Mouse (Mus musculus) thymus, postnatal 0 days (tissue): ENCODE results near the gene Runx1. TPM values are rescaled to one million over a fixed set of nuclear protein-coding genes. Genes with fewer than 3 reads are reported as not detected.

Source experiments
- DNase-seq: peaks from one replicate; pipeline ENCODE4 v3.0.0-alpha.2; 2015; ENCODE audit warnings: low spot score
- polyA plus RNA-seq: library from polyadenylated mRNA; unstranded; fragments of >200 nt; fragmentation: Nextera tagmentation; extraction: Ambion mirVana; gene quantifications from 2 replicates; pipeline ENCODE4 v1.2.1, GENCODE M21; 2015

Gene Runx1
- polyA plus RNA-seq, 1 experiment from 2014 or later: 45.5 TPM

DNA sequence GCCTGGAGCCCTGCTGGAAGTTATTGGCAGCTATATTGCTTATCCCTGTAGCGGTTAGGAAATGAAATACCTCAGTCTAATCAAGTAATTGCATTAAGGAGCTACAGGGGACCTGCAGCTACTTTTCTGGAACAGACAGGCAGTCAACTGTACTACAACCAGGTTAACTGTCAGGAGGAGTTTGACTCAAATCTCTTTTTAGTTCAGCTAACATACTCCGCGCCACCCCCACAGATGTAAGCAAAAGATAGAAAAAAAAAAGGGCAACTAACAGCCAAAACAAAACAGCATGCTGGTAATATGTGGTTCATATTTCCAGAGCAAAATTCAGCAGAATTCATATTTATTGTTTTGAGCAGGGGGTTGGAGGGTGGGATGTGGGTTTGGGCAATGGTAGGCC lies 72.0 kb downstream of the Runx1 start:
- no peak for DNase-seq

GRCm38 (mm10) chr16:92753139-92753538 lies 72.8 kb downstream of the Runx1 start:
- DNase-seq: no peak

- DNase-seq: no peak
These were observed 77.7 kb downstream of the Runx1 start for GRCm38 (mm10) chr16:92748272-92748671.

GRCm38 (mm10) chr16:92747062-92747461 lies 78.9 kb downstream of the Runx1 start:
- no peak for DNase-seq

DNA sequence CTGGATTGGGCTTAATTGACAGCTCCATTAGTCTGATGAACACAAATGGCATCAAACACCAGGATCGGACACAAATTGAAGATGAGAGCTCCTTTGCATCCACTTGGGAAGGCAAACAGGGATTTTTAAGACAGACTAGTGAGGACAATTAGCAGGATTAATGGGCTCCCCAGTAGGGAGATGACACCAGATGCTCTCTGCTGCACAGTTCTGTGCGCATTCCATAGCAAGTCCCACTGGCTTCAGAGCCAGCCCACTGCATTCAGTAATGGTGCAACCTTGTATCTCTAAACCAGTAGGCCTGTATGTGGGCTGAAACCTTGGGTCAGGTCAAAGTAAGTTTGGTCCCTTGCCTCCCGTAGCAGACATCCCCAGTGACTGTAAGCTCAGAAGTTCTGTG lies 80.7 kb downstream of the Runx1 start:
- DNase-seq: no peak

GRCm38 (mm10) chr16:92744172-92744777 lies 81.7 kb downstream of the Runx1 start:
- no peak for DNase-seq

DNA sequence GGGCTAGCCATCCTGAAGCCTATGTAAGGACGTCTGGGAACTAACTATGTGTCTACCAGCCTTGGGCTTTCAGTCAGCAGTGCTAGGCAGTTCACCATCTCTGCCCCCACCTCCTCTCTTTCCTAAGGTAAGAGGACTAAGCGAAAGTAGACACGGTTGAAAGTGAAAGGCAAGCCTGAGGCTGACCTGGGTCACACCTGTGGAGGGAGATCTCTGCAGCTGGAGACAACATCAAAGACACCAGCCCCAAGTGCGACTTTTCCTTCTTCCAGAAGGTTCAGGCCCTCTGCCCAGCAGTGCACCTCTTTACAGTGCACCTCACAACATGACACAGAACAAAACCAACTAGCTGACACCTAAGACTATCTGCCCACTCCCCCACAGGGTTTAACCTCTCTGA lies 82.2 kb downstream of the Runx1 start:
- peak; percentile 60 for DNase-seq

DNA sequence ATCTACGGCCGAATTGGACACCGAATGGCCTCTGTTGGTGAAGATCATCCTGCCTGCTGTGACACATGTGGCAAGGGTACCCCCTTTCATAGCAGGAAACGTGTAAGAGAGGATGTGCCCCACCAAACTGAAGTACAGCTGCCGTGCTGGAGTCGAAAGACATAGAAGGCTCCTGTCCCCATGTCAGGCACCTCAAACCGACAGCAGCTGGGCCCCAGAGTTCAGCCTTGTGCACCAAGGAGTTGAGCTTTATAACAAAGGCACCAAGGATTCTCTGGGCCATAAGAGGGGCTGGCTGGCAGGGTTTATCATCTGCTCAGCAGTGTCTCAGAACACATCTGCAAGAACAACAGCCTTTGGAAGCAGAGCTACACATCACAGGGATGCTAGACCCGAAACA lies 84.6 kb downstream of the Runx1 start:
- DNase-seq: peak; percentile 94

DNA sequence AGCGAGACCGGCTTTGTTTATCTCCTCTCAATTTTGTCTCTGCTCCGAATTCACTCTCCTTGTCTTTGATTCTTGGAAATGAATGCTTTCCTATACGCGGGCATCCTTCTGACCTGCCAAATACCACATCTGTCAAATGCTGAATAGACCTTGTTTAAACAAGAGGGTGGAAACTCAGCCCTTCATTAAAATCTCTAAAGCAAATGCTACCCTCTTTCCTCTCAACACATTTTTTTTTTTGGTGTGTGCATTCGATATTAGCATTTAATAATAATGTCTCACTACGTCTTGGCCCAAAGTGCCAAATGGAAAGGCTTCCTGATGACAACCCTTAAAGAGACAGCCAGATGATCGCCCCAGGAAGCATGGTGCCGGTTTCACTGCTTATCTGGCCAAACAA lies 85.4 kb downstream of the Runx1 start:
- no peak for DNase-seq

- DNase-seq: no peak
These were observed 86.0 kb downstream of the Runx1 start for GRCm38 (mm10) chr16:92739997-92740396.

DNA sequence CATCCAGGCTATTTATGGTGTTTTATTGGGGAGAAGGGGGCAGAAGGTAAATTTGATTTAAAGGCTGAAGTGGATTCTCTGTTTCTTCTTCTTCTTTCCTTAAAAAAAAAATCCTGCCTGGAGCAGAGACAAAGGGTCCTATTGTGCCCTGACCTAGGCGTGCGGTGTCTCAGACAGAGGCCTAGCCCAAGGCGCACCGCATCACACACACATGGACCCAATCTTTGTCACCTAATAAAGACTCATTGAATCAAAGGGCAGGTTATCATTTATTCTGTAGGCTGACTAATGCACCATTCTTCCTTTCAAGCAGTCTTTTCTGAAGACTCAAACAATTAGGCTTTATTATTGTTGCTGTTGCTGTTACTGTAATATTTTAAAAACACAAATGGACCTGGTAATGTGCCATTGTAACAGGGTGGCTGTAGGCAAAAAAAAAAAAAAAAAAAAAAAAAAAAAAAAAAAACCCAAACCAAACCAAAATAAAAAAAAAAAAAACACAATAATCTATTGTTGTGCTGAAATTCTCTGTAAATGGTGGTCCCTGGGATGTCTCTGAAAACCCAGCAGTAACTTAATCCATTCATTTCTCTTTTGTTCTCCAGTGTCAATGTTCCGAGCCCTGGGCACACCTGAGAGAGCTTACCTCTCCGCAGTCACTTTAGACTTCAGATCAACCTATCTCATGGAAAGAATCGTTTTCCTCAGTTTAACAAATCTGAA lies 86.7 kb downstream of the Runx1 start:
- DNase-seq: no peak

- DNase-seq: no peak
These were observed 87.4 kb downstream of the Runx1 start for GRCm38 (mm10) chr16:92738476-92739010.

GRCm38 (mm10) chr16:92726870-92727269 lies 99.1 kb downstream of the Runx1 start:
- no peak for DNase-seq

DNA sequence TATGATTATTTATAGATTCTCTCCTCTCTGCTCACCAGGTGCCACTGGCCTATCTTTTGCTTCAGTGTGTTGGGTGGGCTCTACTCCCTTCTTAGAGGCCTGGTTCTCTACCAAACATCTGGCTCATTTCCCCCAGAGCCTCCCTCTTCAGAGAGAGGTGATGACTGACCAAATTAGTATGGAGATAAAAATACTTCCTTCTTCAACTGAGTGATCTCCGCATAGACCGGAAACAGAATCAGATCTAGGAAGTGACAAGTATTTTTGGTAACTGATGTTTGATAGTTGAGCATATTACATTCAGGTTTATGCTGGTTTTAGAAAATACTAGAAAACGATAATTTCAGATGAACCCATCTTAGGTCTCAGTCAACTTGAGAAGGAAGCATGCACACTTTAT lies 101.4 kb downstream of the Runx1 start:
- no peak for DNase-seq

GRCm38 (mm10) chr16:92720678-92721077 lies 105.3 kb downstream of the Runx1 start:
- DNase-seq: no peak

GRCm38 (mm10) chr16:92719725-92720124 lies 106.2 kb downstream of the Runx1 start:
- DNase-seq: no peak

DNA sequence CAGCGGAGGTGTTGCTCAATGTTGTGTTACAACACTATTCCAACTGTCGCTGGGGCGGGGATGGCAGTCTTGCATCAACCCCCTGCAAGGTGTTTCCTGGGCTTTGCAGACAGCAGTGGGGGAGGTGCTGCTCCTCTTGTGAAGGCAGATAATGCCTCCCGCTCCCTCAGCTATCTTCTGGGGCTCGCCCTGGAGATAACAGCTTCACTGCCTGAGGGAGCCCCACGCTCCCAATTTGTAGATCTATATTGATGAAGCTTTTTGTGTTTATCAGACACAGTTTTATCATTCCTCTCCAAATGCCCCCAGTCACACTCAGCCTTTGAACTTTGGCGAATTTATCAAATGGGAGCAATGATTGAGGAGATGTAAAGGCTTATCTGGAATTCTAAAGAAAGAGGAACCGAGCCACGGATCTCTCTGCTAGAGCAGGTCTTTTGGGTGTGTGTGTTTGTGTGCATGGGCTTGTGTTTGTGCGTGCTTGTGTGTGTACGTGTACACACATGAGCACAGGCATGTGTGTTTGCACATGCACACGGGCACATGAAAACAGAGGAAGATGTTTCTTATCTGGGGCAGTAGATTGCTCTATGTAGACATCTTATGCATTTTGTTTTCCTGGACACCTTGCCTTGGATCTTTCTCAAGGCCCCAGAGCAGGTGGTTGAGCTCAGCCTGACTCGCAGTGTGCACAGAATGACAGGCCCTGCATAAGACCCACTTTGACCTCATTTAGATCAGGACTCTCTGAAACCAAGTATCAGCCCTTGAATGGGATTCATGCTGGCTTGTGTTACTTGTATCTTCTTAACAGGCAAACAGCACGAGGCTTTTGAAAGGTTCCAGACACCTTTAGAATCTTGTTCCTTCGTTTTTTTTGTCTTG lies 110.1 kb downstream of the Runx1 start:
- peak; percentile 88 for DNase-seq

- no peak for DNase-seq
These were observed 115.8 kb downstream of the Runx1 start for GRCm38 (mm10) chr16:92710161-92710560.

GRCm38 (mm10) chr16:92708718-92709117 lies 117.2 kb downstream of the Runx1 start:
- no peak for DNase-seq

- DNase-seq: no peak
These were observed 118.2 kb downstream of the Runx1 start for GRCm38 (mm10) chr16:92707712-92708111.

- DNase-seq: no peak
These were observed 118.8 kb downstream of the Runx1 start for GRCm38 (mm10) chr16:92707146-92707545.
